Mouse (Mus musculus) left cerebral cortex, postnatal 14 days (tissue): ENCODE results near the gene Adcy3. TPM values are rescaled to one million over a fixed set of nuclear protein-coding genes. Genes with fewer than 3 reads are reported as not detected.
A peak's percentile ranks its signal among the peaks of the same experiment; 100 is the strongest.
"Not testable (repeated sequence)": the region's sequence is repeated elsewhere in the genome, so short reads cannot be mapped to it uniquely, and the experiment has no call there.

Source experiments
- DNase-seq, 2 experiments: peaks; one replicate each; pipeline ENCODE4 v3.0.0; 2021 to 2022; ENCODE audit warnings: low spot score in 2 of 2, mixed read lengths in 1 of 2
- intact Hi-C: fragments of 180-260 bp; cut with DNase I; formaldehyde crosslinking; loops from one replicate; pipeline ENCODE4 v1.15.1; 2025
- total RNA-seq, 2 experiments: library from RNA; stranded (reverse); gene quantifications; 2 replicates each; pipeline ENCODE4 v1.2.3; 2021

The Adcy3 gene
- total RNA-seq, 2 experiments from 2014 or later, result 54.3 to 57.5 TPM

DNA sequence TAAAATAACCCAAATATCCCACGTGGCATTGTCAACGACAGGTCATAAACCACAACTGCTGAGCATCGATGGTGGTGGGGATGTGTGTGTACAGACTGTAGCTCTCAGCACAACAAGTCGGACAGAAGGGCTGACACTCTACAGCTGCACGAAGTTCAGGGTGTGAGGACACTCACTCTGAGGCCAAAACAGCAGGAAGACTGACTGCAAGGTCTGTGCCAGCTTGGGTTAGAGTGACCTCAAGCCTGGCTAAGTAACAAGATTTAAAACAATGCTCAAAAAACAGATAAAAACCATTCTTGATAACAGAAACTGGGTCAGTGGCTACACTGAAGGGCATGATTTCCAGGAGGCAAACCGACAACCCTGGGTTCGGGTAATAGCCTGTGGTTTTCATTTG is 97.3 kb downstream of the Adcy3 start:
- DNase-seq, result no peak
- intact Hi-C loops, result no loop called here

DNA sequence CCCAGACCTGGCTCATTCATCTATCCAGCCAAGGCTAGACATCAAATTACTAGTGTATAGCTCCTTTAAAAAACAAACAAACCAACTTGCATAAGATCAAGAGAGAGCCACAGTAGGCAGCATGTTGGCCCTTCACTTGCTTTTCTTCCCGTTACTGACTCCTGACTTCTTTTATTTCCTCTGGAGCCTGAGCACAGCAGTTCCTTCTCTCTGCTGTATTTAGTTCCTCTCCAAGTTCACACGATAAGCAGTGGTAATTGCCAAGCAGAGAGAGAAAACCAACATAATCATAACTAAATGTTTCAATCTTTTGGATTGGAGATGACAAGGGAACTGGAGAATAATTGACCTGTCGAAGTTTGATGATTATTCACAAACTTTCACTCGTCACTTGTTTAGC is 99.9 kb downstream of the Adcy3 start:
- DNase-seq, result no peak
- intact Hi-C loops, result no loop called here

GRCm38 (mm10) chr12:4233572-4234508 is 100.9 kb downstream of the Adcy3 start, which contains the start of the genes Ptrhd1 and Cenpo:
Ptrhd1 (plus strand) TSS chr12:4234027.
Cenpo (minus strand) TSS chr12:4234294.
- intact Hi-C loops, result no loop called here
- peak; percentile 94 to 97 for DNase-seq

- intact Hi-C loops, result no loop called here
- DNase-seq, result no peak
These were observed 104.6 kb downstream of the Adcy3 start for GRCm38 (mm10) chr12:4237481-4237880.

DNA sequence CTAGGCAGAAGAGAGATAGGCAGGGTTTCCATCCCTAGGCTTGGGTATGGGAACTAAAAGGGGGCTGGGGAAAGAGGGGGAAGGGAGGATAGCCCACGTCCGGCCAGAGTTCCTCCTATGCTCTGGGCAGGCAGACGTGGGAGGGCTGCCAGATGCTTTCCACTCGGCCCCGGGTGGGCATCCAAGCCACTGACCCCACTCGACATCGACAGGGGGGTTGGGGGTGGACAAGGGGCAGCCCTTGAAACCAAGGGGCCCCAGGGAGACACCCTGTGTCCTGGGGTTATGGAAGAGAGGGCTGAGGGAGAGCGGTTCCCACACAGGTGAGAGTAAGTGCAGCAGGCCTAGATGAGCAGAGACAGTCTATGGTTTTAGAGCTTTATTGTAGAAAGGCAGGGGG is 107.4 kb downstream of the Adcy3 start:
- intact Hi-C loops, DNase-seq: not testable (repeated sequence)

GRCm38 (mm10) chr12:4243805-4244204 is 110.9 kb downstream of the Adcy3 start:
- DNase-seq, result no peak
- intact Hi-C loops, result no loop called here

DNA sequence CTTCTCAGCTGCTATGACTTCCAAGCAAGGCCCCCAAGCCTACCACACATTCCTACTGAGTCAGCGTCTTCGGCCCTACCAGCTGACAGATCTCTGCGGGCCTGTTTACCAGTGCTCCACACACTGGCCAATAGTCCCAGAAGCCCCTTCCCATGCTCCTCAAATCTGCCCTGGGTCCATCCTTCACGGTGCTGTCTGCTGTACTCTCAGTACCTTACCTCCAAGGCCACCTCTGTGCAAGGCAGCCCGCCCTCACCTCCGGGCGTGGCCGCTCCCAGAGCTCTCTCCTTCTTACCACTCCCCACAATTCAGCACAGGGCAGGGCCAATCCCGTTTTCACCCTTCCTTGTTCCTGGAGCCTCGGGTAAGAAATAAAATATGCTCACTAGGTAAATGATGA is 112.8 kb downstream of the Adcy3 start:
- DNase-seq, result no peak
- intact Hi-C loops, result no loop called here

DNA sequence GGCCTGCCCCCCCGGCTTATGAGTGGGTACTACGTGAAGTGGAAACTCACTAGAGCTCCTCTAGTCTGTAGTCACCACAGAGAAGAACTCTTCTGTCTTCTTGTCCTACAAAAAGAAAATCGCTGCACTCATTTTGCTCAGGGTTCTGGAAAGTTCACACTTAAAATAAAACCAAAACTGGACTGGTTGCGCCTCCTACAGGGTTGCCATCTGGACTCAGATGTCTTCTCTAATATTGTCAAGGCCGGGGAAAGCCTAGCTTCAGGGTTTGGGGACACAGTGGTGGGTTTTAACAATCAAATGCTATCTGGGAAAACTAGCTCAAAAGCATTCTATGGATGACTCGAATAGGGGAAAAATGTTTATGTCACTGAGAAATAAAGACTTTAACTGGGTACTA is 116.9 kb downstream of the Adcy3 start:
- intact Hi-C loops, result no loop called here
- DNase-seq, result no peak

DNA sequence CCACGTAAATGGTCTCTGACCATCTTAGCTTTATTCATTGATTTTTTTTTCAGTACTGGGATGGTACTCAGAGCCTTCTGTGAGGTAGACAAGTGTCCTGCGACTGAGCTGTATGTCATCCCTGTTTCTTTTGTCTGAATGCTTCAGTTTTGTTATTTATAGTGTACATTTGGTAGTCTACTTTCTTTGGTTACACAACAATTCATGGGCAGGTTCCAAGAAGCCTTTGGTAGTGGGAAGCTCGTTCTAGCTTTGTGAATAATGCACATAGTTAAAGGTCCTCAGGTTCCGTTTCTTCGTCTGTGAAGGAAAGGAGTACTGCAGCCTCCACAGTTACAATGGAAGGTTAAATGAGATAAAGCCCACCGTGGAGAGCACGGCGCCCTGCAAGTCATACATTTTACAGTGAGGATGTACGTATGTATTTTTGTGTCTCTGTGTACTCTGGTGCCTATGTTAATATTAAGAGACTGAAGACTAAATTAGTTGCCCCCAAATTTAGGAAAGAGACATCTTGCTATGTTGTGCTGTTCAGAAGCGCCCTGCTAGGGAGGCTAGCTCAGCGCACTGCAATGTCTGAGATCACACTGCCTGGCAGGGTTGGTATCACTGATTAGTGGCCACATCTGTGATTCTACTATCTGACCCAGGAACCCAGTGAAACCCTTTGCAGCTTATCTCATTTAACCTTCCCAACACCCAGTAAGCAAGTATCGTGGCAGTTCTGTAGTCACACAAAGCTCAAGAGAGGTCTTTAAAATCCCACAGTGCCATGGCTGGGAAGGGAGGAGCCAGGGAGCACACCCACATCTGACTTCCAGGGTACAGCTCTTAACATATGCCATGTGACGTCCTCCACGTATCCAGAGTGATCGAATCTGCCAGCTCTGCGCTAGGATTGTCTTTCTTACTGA is 120.1 kb downstream of the Adcy3 start:
- peak in 1 of 2 experiments; percentile 43 for DNase-seq
- intact Hi-C loops, result no loop called here

Other genes with a start within 250 kb of the Adcy3 start
- gene Pomc, start 178.2 kb upstream of the Adcy3 start, total RNA-seq, result 1 to 10 TPM; 3.1 to 3.7 TPM
- 10 to 100 TPM; 95.7 to 97.7 TPM for gene Efr3b, start 94.2 kb upstream of the Adcy3 start, total RNA-seq
- gene Dnajc27, start 50.5 kb upstream of the Adcy3 start, total RNA-seq, result 10 to 100 TPM; 80.8 to 82.0 TPM
- gene Ptrhd1, start 100.9 kb downstream of the Adcy3 start, total RNA-seq, result 10 to 100 TPM in 1 of 2 experiments, 1 to 10 TPM in 1; 9.2 to 10.3 TPM
- 1 to 10 TPM; 3.5 to 4.8 TPM for gene Cenpo, start 101.2 kb downstream of the Adcy3 start, total RNA-seq